Mouse (Mus musculus) cerebellum, postnatal 10 days (tissue): Measurements from ENCODE around the gene Pigw.
A peak's percentile ranks its signal among the peaks of the same experiment; 100 is the strongest.
"Not testable (repeated sequence)": the region's sequence is repeated elsewhere in the genome, so short reads cannot be mapped to it uniquely, and the experiment has no call there.

Experiments used
- DNase-seq, 2 experiments: peaks; one replicate each; pipeline ENCODE4 v3.0.0; 2021; ENCODE audit warnings: mixed read lengths in 2 of 2

The Pigw gene

GRCm38 (mm10) chr11:84879007-84879771, 896 bp downstream of the Pigw start:
- DNase-seq, result no peak

GRCm38 (mm10) chr11:84876020-84876419, 4.1 kb downstream of the Pigw start:
- not testable (repeated sequence) for DNase-seq

GRCm38 (mm10) chr11:84873042-84873833, 6.8 kb downstream of the Pigw start:
- no peak for DNase-seq

GRCm38 (mm10) chr11:84871548-84872069, 8.5 kb downstream of the Pigw start:
- no peak for DNase-seq

- DNase-seq, result no peak
Measured at GRCm38 (mm10) chr11:84871046-84871445, 9.0 kb downstream of the Pigw start.

GRCm38 (mm10) chr11:84870337-84871043, 9.6 kb downstream of the Pigw start, which contains the start of gene Ggnbp2:
Gene Ggnbp2, minus strand, starts transcription at chr11:84870817.
- peak; percentile 96 to 97 for DNase-seq

- peak; percentile 98 for DNase-seq
Measured at GRCm38 (mm10) chr11:84869537-84870232, 10.4 kb downstream of the Pigw start.

- DNase-seq, result no peak
Measured at GRCm38 (mm10) chr11:84868786-84869259, 11.3 kb downstream of the Pigw start.

GRCm38 (mm10) chr11:84867586-84867985, 12.5 kb downstream of the Pigw start:
- no peak for DNase-seq

- no peak for DNase-seq
Measured at GRCm38 (mm10) chr11:84865268-84865667, 14.8 kb downstream of the Pigw start.

GRCm38 (mm10) chr11:84855285-84855684, 24.8 kb downstream of the Pigw start:
- no peak for DNase-seq

GRCm38 (mm10) chr11:84847475-84848090, 32.5 kb downstream of the Pigw start:
- peak in 1 of 2 experiments; percentile 15 for DNase-seq

- no peak for DNase-seq
Measured at GRCm38 (mm10) chr11:84846741-84847474, 33.2 kb downstream of the Pigw start.

GRCm38 (mm10) chr11:84839330-84839729, 40.8 kb downstream of the Pigw start:
- no peak for DNase-seq

GRCm38 (mm10) chr11:84829495-84829894, 50.6 kb downstream of the Pigw start:
- DNase-seq, result not testable (repeated sequence)

- peak; percentile 97 to 98 for DNase-seq
Measured at GRCm38 (mm10) chr11:84828516-84829399, 51.3 kb downstream of the Pigw start, which contains the start of gene Dhrs11. Gene Dhrs11, minus strand, starts transcription at chr11:84828994.

- no peak for DNase-seq
Measured at GRCm38 (mm10) chr11:84827901-84828503, 52.1 kb downstream of the Pigw start.

- no peak for DNase-seq
Measured at GRCm38 (mm10) chr11:84827492-84827891, 52.6 kb downstream of the Pigw start.
